Mouse (Mus musculus) kidney, postnatal 10 days (tissue): Measurements from ENCODE around the gene Fmnl2.

Source experiments
- DNase-seq: peaks from one replicate; pipeline ENCODE4 v3.0.0; 2021; ENCODE audit warnings: mixed read lengths

The Fmnl2 gene

DNA sequence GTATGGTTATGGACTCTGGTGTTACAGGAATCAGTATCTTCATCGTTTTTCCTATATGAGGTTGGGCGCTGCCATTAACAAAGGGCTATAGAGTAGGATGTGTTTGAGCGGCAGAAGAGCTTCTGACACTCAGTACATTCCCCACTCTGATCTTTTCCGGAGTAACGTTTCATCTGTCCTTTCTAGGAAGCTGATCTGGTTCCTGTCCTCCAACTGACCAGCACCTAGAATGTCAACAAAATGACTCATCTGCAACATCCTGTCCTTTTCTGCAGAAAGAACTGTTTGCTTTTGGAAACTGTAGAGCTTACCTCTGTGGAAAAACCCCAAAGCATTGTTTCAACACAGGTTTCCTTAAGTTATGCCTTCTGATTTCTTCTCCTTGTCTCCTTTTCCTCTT, 60.4 kb downstream of the Fmnl2 start:
- no peak for DNase-seq

DNA sequence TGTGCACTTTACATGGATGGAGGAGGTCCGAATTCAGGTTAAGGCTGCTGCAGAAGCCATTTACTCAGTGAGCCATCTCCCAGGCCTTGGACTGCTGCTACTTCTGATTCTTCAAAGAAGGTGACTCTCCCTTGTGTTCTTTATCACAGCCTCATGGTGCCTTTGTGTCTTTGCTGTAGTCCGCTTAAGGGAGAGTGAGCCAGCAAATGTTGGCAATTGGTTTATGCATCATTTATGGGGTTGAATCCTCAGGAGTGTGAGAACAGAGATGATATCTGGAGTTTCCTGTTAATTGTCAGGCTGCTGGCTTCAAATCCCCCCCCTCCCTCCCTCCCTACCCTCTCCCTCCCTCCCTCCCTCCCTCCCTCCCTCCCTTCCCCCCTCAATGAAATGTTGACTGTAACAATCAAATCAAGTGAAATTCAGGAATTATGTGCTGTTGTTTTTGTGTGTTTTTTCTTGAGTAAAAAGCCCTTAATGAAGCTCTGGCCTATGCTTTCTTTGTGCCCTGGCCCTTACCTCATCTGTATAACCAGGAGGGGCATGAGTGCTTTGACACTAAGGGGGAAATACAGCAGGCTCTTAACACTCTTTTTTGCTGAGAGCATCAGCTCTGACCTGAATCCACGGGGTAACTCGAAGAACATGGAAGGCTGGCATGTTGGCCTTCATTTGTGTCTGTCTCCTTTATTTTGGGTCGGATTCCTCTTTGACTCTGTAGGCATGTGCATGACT, 63.2 kb downstream of the Fmnl2 start:
- no peak for DNase-seq

DNA sequence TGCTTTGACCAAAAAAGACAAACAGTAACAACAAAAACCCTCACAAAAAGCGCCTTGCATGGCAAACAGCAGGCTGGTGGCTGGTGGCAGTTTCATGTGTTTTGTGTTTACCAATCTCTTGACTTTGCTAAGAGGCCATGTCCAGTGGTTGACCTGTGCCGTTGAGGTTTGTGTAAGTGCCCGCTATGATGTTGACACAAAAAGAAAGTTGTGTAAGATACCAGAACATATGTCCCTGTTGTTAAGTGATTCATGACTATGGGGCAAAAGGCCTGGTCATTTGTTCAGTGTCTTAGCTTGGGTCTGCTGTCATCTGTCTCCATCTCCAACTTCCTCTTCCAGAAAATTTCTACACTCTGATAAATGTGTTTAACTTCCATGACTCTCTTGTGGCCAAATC, 67.4 kb downstream of the Fmnl2 start:
- no peak for DNase-seq

DNA sequence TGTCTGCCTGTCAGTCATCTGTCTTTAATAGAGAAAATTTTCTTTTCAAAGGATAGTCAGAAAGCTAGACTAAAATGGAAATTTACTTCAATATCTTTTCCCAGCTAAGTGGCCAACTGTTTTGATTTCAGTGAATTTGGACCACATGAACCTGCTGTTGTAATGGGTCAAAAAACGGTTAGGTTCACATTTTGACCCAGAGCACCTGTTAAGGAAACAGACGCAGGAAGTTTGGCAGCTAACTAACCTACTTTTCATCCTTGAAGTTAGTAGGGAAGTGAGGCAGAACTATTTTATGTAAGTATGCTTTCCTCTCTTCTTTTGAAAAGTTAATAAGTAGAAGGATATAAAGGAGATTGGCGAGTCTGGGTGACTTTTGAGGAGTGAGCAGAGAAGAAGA, 69.7 kb downstream of the Fmnl2 start:
- DNase-seq, result no peak

DNA sequence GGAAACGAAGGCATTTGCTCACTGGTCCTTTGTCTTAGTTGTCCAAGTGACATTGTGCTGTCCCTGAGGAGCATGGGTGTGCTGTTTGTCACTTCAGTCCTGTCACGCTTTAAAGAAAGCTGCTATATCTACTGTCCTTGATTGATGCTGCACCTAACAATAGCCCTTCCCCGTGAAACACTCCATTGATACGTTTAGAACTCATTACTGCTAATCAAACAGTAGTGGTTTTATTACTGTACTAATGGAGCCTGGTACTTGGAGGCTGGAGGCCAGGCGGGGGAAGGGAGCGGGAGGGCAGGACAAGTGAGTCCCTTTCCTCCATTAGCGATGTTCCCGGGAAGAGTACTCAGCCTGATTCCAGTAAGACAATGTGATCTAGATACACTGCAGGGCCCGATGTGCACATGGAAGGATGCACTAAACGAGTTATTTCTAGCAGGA, 70.2 kb downstream of the Fmnl2 start:
- peak; percentile 31 for DNase-seq

DNA sequence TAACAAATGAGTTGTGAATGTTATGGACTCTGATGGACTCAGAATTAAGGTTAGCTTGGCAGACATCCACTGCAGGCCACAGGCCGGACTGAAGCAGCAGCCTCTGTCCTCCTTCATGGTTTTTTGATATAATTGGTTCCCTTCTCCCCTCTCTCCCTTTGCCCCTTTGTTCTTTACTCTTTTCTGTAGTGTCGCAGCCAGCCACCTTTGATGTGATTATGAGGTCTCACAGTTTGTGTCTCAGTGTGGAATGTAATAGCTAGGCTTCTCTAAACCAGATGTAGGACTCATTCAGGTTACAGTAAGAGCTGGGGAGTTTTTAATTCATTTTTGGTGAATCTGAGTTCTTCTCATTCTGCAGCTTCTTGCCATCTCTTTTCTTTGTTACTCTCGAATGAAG, 70.7 kb downstream of the Fmnl2 start:
- no peak for DNase-seq

DNA sequence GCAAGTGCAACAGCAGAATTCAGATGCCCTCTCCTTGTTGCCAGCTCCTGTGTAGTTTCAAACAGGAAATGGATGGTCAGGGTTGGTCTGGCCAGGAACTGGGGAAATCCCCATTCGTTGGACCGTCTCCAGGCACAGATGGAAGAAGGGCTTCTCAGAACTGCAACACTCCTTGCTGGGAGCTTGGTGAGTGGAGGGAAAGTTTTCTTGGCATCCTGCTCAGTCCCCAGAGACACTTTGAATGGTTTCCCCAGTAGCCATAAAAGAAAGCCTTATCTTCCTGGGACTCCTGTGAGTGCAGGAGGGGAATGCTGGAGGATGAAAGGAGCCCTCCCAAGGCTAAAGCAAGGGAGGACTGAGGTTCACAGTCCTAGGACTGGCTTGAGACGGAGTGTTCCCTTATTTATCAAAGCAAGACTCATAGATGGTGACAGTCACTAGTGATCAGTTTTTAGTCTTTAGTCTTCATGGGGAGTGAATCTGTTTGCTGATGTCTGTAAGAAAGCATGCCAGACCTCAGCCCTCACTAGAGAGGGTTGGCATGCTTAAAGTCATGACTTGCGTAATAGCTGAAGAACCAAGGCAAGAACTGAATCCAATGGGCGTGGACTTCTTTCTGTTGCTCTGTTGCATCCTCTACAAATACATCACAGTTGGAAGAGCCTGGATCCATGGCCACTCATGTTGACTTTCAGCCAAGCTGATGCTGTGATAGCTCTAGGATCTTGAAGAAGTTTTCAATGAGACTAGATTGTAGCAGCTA, 72.6 kb downstream of the Fmnl2 start:
- peak; percentile 73 for DNase-seq

DNA sequence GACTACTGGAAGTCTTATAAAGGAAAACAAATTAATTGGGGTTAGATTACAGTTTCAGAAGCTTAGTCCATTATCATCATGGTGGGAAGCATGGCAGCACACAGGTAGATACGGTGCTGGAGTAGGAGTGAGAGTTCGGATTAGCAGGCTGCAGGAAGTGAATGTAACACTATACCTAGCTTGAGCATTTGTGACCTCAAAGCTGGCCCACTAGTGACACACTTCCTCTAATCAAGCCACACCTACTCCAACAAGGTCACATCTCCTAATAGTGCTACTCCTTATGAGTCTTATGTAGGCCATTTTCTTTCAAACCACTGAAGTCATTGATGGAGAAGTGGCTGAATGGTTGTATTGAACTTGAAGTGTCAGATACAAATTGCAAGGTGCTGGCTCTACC, 73.7 kb downstream of the Fmnl2 start:
- DNase-seq, result no peak

DNA sequence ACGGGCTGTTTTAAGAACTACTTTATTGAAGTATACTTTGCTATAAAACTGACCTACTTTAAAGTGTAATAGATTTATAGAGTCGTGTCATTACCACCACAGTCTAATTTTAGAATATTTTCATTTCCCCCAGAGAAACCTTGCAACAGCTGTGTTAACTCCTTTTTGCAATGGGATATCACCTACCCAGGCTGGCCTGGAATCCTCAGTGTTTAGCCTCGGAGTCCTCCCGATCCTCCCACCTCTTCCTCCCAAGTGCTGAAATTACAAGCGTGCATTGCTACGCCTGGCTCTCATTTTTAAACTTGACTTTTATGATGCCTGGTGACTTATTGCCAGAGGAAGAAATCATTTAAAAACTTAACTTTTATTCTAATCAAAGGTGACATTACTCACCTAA, 78.2 kb downstream of the Fmnl2 start:
- DNase-seq, result no peak

DNA sequence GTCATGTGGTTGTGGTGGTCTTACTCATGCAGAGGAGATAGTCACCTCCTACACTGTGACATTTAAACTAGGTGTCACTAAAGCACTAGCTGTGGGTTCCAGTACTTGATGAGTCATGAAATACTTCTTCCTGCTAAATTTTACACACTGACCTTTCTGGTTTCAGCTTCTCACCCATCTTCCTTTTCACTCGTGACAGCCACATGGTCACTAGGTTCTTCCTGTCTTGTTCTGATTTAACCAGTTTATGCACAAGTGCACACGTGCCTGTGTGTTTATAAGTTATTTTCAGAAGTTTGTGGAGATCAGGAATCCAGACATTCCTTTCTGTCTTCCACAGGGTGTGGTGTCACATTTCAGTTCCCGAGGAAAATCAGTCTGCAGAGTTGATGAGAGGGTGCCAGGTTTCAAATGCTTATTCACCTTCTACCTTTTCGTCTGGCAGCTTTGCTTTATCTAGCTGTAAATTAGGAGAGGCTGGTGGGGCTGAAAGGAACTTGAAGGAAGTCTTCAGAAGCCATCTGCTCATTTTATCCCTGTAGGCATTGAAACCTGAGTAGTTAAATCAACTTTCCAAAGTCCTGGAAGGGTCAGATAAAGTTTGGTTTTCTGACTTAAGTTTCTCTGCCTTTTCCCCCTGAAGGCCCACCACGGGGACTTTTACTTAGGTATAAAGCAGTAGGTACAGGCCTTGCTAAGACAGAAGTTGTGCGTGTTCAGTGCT, 80.9 kb downstream of the Fmnl2 start:
- DNase-seq, result no peak

DNA sequence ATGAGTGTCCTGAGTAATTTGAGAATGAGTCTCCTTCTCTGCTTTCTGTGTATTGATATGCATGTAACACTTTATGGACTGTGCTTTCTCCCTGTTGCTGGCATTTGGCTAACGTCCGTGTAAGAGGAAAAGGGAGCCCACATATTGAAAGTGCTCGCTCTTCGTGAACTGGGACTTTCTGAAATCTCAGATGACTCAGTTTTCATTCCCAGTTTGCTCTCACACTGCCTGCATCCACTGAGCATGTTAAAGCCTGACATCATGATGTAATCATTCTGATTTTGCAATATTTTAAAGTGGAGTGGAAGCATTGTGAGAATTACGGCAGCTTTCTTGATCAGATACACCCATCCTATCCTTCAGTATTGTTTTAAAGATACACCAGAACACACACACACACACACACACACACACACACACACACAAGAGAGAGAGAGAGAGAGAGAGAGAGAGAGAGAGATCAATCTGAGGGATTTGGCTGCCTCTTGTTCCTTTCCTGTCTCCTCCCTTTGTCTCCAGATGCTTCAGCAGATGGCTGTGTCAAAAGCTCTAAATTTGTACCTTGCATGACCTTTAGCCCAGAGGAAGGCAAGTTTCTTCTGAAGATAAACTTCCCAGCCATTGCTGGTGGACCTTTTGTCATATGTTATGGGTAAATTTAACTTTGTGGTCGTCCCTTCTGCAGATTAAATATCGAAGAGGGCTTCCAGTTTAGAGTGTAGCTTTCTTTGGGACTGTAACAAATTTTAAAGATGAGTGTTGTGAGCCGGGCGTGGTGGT, 86.2 kb downstream of the Fmnl2 start:
- no peak for DNase-seq

DNA sequence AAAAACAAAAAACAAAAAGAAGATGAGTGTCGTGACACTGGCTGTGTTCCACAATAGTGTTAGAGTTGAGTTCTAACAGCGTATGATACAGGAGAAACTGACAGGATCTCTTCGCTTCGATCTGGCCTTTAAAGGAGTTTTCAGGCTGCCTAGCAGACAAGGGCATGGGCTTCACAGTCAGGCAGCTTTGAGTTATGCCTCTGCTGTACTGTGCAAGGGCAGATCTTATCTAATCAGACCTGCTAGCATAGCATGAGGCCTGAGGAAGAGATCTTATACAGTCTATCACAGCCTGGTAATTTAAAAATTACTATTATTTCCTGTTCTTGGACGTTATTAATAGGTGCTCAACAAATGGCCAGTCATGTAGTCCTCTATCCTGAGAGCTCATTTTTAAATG, 86.9 kb downstream of the Fmnl2 start:
- DNase-seq, result no peak

DNA sequence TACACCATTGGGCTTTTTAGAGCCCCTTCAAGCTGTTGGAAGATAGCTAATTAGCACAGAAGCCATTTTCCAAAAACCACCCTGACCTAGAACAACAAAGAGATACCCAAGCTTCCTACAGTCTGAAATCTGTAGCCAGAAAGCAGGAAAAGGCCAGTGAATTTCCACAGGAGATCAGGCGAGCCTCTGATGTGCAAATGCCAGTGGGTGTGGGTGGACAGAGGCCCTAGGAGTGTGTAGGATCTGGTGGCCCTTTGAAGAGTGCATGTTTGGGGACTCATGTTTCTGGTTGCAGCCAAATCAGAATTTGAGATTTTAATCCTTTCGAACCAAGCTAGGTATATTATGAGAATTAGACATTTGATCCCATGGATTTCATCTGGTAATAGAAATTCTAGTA, 88.4 kb downstream of the Fmnl2 start:
- DNase-seq, result no peak

DNA sequence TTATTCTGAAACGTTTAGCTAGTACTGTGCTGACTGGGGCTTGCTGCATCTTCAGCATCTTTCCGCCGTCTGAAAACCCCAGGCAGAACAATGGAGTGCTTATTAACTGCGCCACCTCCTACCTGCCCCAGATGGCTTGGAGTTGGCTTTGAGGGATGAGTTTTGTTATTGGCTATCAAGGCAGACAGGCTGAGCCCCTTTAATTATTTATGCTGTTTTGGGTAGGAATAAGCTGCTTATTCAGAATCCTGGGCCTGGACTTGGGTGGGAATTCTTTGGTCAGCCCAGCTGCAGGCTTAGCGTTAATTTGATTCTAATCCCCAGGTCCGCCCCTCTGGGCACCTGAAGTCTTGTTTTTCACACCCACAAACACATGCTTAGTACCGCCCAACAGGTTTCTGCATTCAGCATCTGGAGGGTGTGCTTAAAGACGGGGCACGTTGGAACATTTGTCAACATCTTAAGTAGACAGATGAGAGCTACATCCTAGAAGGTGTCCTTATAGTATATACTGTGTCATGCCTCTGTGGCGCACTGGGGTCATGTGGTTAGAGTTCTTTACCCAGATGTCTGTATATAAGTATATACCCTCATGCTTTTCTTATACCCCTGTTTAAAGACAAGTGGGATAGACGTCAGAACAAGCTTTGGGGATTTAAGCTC, 89.0 kb downstream of the Fmnl2 start:
- DNase-seq, result no peak

DNA sequence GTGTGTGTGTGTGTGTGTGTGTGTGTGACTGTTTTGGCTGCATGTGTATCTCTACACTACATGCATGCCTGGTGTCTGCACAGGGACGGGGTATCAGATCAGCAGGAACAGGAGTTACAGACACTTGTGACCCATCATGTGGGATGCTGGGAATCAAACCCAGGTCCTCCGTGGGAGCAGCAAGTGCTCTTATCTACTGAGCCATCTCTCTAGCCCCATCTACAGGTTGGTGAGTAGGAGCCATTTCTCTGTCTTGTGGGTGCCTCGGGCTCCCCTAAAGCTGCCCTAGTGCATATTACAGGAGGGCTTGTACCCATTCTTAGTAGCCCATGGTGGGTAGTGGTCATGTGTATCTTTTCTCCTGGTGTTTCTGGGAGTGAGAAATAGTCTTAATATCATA, 90.7 kb downstream of the Fmnl2 start:
- DNase-seq, result no peak

DNA sequence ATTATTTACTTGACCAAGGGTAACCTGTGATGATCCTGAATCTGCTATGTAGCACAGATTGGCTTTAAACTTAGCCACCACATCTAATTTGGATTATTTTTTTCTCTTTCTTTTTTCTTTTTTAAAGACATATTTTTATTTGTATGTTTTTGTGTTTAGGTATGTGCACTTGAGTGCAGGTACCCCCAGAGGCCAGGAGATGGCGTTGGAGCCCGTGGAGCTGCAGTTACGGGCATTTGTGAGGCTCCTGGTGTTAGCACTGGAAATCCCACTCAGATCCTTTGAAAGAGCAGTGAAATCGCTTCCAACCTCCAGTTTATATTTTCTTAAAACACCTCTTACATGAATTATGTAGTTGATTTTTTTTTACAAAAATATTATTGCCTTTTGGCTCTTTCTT, 91.9 kb downstream of the Fmnl2 start:
- DNase-seq, result no peak

DNA sequence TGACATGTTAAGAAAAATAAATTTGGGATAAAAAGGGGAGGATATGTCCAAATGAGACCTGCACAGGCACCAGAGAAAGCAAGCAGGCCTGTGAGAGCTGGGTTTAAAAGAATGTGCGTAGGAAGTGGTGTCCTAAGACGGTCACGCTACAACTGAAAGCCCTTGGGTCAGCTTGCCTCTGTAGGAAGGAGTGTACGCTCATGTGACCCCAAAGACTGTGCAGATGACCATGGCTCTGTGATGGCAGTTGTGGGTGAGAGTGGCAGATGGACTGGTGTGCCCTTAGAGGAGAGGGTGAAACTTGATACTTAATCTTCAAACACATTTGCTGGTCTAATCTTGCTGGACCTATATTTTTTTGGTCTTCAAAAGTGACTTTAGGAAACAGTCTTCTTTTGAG, 92.6 kb downstream of the Fmnl2 start:
- no peak for DNase-seq

DNA sequence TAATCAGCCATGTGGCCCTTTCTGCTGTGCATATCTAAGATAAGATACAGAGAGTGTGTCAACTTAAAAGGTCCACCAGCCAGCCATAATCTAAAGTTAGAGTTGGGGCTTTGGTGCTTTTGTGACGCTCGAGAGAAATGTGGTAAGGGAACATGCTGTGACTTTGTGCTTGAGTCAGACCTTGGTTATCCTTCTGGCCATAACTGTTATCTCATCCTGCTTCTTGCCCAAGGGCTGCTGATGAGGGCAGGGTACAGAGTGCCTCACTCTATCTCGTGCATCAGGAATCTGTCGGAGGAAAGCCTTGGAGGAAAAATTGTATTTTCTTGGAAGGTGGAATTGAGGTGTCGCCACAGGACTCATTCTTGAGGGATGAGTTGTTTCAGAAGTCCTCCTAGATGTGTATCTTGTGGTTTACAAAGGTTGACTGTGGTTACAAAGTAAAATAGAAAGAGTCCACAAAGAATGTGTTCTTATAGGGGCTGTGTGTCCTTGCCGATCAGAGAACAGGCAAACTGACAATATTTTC, 94.6 kb downstream of the Fmnl2 start:
- DNase-seq, result no peak

DNA sequence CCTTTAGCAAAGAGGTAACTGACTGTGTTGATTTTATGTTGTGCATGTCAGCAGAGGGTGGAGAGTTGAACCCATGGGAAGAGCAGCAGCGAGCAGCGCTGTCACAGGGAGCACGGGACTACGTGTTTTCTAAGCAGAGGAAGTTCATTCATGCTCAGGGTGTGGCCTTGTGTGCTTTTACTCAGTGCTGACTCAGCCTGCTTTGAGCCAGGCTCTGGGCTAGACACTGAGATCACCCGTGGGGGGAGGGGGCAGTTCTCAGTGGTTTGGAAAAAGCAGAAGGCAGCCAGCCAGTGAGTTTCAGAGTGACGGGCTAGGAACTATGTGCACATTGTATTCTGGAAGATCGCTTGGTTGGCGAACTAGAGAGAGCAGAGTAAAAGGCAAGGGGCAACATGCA, 97.4 kb downstream of the Fmnl2 start:
- peak; percentile 76 for DNase-seq

DNA sequence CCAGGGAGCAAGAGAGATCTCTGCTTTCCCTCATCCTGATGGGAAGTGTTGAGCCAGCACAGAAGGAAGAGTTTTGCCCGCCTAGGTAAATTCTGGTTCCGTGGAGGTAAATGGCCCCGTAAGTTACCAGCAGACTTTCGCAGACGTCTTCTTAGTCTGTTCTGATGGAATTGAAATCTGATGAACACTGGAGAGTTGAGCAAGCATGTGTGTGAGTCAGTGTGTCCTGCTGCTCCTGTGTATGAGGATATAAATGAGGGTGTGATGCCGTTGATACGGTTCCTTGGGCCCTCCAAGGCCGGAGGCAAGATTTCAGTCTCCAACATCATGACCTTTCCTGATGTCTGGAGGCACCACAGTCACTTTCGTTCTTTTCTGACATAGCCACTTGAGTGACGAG, 98.2 kb downstream of the Fmnl2 start:
- no peak for DNase-seq

DNA sequence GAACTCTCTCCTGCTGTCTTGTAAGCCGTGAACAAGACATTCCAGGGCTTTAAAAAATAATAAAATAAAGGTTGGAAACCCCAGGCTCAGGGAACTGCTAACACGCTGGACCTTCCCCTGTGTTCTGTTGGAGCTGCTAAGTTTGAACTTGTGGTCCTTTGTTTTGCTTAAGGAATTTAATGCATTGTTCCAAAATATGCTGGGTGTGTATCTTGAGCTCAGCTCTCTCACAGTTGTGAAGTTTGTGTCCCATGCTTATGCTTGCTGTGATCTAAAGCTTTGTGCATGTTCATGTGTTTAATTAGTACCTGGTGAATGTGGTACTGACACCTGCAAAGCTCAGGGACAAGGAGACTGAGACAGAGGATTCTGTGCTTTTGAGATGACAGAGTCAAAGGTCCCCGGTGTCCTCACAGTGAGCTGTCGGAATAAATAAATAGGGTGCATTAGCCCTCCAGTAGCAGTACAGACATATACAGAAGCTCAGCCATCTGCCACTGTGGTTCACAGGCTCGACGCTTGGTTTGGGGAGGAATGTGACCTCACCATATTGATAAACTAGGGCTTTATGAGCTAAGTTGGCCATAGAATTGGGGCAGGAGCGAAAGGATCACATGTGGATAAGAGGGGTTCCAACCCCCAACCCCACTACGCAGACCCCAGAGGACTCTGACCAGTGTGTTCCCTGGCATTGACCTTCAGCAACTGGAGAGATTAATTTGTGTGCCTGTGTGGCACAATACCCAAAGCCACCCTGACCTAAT, 100.3 kb downstream of the Fmnl2 start:
- DNase-seq, result no peak
